Mouse (Mus musculus): Measurements from ENCODE around the gene Mapk6. TPM values are rescaled to one million over a fixed set of nuclear protein-coding genes. Genes with fewer than 3 reads are reported as not detected.
"Not testable (repeated sequence)": the region's sequence is repeated elsewhere in the genome, so short reads cannot be mapped to it uniquely, and the experiment has no call there.

The Mapk6 gene
- polyA plus RNA-seq, 1 experiment from 2014 or later = 114 TPM

- H3K9me3 ChIP-seq = peaks cover 10% of the 10 kb centered on the region; the same call in 1 of the 2 replicates
- H3K4me1 ChIP-seq (replicated peaks) = no peaks in the 10 kb centered on the region
- no peaks in the 10 kb centered on the region for H3K27me3 ChIP-seq
- H3K36me3 ChIP-seq = no peaks in the 10 kb centered on the region
- WGBS = 95% methylated on average over 9 of the region's 9 CpGs
- no peak for ATAC-seq (ENCODE audit: insufficient number of reproducible peaks, insufficient read depth, low FRiP score, low TSS enrichment, low read depth)
- no peak overlapping the region for H3K4me3 ChIP-seq (replicated peaks)
- H3K9ac ChIP-seq (replicated peaks) = no peak overlapping the region
- H3K27ac ChIP-seq = no peak overlapping the region
- no peak overlapping the region for H3K4me2 ChIP-seq
Measured at GRCm38 (mm10) chr9:75375606-75376005, 34.2 kb downstream of the Mapk6 start.

- Histone ChIP-seq H3K36me3 (no peaks in the 10 kb centered on the region), H3K27ac (no peak overlapping the region), H3K9me3 (0 out of 2 replicates have a peak, but pooled peaks cover 6% of the 10 kb centered on the region), H3K27me3 (no peaks in the 10 kb centered on the region), H3K9ac (replicated peaks) (no peak overlapping the region), H3K4me3 (replicated peaks) (no peak overlapping the region), H3K4me1 (replicated peaks) (no peaks in the 10 kb centered on the region), H3K4me2 (no peak overlapping the region)
- ATAC-seq (ENCODE audit: insufficient number of reproducible peaks, insufficient read depth, low FRiP score, low TSS enrichment, low read depth) = no peak
- 75% methylated on average over 3 of the region's 3 CpGs for WGBS
Measured at GRCm38 (mm10) chr9:75368779-75369178, 41.0 kb downstream of the Mapk6 start.

DNA sequence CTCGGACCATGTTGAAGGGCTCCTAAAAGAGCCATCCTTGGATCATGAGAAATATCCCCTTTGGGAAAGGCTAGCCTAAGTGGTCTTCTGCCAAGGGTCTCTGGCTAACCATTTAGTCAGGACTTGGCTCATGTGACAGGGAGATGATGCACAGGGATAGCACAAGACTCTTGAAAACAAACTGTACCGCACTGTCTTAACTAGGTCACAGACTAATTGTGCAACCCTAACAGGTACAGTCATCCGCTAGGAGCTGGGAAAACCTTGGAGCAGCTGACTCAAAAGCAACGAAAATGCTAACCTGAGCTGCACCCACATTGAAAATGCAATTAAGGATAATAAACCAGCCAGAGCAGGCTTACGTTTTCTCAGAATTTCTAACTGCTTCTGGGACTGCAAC is 43.6 kb downstream of the Mapk6 start:
- 68% methylated on average over 5 of the region's 5 CpGs for WGBS
- H3K4me2 ChIP-seq = no peak overlapping the region
- no peaks in the 10 kb centered on the region for H3K4me1 ChIP-seq (replicated peaks)
- H3K36me3 ChIP-seq = no peaks in the 10 kb centered on the region
- H3K4me3 ChIP-seq (replicated peaks) = no peak overlapping the region
- H3K9ac ChIP-seq (replicated peaks) = no peak overlapping the region
- no peak overlapping the region for H3K27ac ChIP-seq
- no peaks in the 10 kb centered on the region for H3K27me3 ChIP-seq
- ATAC-seq (ENCODE audit: insufficient number of reproducible peaks, insufficient read depth, low FRiP score, low TSS enrichment, low read depth) = no peak
- 0 out of 2 replicates have a peak, but pooled peaks cover 6% of the 10 kb centered on the region for H3K9me3 ChIP-seq

DNA sequence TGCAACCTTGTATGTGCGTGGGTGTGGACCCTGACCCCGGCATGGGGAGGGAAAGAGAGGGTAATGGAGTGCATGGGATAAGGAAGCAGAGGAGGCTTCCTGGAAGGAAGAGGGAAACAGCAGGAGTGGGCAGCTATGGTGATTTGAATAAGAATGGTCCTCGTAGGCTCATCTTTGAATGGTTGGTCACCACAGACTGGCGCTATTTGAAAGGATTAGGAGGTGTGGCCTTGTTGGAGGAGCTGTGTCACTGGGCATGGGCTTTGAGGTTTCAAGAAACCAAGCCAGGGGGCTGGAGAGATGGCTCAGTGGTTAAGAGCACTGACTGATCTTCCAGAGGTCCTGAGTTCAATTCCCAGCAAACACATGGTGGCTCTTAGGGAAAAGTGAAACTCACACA is 44.6 kb downstream of the Mapk6 start:
- no peak overlapping the region for H3K9ac ChIP-seq (replicated peaks)
- H3K27ac ChIP-seq = no peak overlapping the region
- 85% methylated on average over 4 of the region's 4 CpGs for WGBS
- H3K4me3 ChIP-seq (replicated peaks) = no peak overlapping the region
- H3K4me1 ChIP-seq (replicated peaks) = no peaks in the 10 kb centered on the region
- H3K27me3 ChIP-seq = no peaks in the 10 kb centered on the region
- H3K36me3 ChIP-seq = no peaks in the 10 kb centered on the region
- ATAC-seq (ENCODE audit: insufficient number of reproducible peaks, insufficient read depth, low FRiP score, low TSS enrichment, low read depth) = no peak
- H3K4me2 ChIP-seq = no peak overlapping the region
- 0 out of 2 replicates have a peak, but pooled peaks cover 2% of the 10 kb centered on the region for H3K9me3 ChIP-seq

DNA sequence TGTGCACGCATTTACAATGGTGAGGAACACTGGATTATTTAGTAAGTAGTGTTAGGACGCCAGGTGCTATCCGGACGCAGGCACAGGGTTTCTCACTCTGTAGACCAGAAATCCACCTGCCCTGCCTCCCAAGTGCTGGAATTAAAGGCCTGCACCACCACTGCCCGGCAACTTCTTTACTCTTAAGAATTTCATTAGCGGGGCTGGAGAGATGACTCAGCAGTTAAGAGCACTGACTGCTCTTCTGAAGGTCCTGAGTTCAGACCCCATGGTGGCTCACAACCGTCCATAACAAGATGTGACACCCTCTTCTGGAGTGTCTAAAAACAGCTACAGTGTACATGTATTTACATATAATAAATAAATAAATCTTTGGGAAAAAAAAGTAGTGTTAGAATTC is 46.1 kb downstream of the Mapk6 start:
- not testable (repeated sequence) for H3K4me3 ChIP-seq (replicated peaks); H3K27ac ChIP-seq; H3K27me3 ChIP-seq; H3K4me1 ChIP-seq (replicated peaks); H3K9ac ChIP-seq (replicated peaks); ATAC-seq (ENCODE audit: insufficient number of reproducible peaks, insufficient read depth, low FRiP score, low TSS enrichment, low read depth); H3K36me3 ChIP-seq; H3K9me3 ChIP-seq; H3K4me2 ChIP-seq
- 68% methylated on average over 7 of the region's 7 CpGs for WGBS

DNA sequence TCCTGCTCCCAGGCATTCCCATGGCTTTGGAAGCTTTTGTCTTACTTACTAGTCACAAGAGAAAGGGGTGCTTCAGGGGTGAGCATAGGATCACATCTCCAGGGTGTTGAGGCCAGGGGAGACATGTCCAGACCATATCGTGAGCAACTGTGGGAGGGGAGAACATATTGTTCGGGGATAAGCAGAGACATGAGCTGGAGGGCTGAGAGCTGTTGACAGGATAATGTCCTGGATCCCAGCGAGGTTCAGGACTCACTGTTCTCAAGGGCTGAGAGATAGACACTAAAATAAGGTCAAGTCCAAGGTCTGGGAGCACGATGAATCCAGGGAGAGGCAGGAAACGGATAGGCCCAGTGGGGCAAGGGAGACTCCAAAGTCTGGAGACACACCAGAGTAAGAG is 46.8 kb downstream of the Mapk6 start:
- 81% methylated on average over 5 of the region's 5 CpGs for WGBS
- Histone ChIP-seq H3K4me1 (replicated peaks) (no peaks in the 10 kb centered on the region), H3K4me3 (replicated peaks) (no peak overlapping the region), H3K4me2 (no peak overlapping the region), H3K9me3 (no peaks in the 10 kb centered on the region), H3K9ac (replicated peaks) (no peak overlapping the region), H3K27me3 (no peaks in the 10 kb centered on the region), H3K27ac (no peak overlapping the region), H3K36me3 (no peaks in the 10 kb centered on the region)
- ATAC-seq (ENCODE audit: insufficient number of reproducible peaks, insufficient read depth, low FRiP score, low TSS enrichment, low read depth) = no peak

DNA sequence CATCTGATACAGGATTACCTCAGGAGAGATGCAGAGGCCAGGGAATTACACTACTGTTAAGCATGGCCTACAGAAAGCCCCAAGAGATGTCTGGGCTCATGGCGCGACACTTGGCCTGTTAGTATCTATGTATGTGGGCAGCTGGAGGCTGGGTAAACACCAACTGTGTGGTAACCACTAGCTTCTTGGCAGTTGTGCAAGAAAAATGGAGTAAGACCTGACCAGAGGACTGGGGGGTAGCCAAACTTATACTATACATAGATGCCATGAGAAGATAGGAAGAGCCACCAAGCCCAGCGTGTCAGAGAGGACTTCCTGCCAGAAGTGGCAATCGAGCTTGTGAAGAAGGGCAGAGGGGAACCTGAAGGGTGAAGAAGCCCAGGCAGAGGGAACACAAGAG is 47.6 kb downstream of the Mapk6 start:
- 89% methylated on average over 4 of the region's 4 CpGs for WGBS
- H3K9me3 ChIP-seq = no peaks in the 10 kb centered on the region
- H3K4me2 ChIP-seq = no peak overlapping the region
- H3K4me1 ChIP-seq (replicated peaks) = no peaks in the 10 kb centered on the region
- H3K27me3 ChIP-seq = no peaks in the 10 kb centered on the region
- H3K4me3 ChIP-seq (replicated peaks) = no peak overlapping the region
- H3K9ac ChIP-seq (replicated peaks) = no peak overlapping the region
- H3K36me3 ChIP-seq = no peaks in the 10 kb centered on the region
- H3K27ac ChIP-seq = no peak overlapping the region
- no peak for ATAC-seq (ENCODE audit: insufficient number of reproducible peaks, insufficient read depth, low FRiP score, low TSS enrichment, low read depth)

DNA sequence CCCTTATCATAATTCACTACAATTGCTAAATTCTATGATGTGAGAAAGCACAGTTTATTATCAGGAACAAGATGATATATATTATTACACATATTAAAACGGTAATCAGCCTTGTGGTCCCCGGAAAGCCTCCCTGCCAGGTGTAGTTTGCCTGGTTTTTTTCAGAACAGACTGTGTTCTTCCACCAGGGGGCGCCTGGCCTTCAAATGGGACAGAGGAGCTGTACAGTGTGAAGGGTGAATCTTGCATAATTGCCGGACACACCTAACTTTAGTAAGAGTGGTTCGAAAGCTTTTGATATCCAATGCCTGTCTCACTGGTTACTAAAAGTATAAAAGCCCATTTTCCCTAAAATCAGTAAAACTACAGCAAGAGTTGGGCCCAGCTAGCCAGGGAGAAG is 48.1 kb downstream of the Mapk6 start:
- Histone ChIP-seq H3K4me3 (replicated peaks) (no peak overlapping the region), H3K9ac (replicated peaks) (no peak overlapping the region), H3K4me2 (no peak overlapping the region), H3K36me3 (no peaks in the 10 kb centered on the region), H3K27ac (no peak overlapping the region), H3K4me1 (replicated peaks) (no peaks in the 10 kb centered on the region), H3K27me3 (no peaks in the 10 kb centered on the region), H3K9me3 (no peaks in the 10 kb centered on the region)
- 43% methylated on average over 5 of the region's 5 CpGs for WGBS
- ATAC-seq (ENCODE audit: insufficient number of reproducible peaks, insufficient read depth, low FRiP score, low TSS enrichment, low read depth) = peak; percentile 57; the same call in 1 of the 2 replicates

GRCm38 (mm10) chr9:75357087-75357654 is 52.6 kb downstream of the Mapk6 start:
- H3K4me1 ChIP-seq (replicated peaks) = no peaks in the 10 kb centered on the region
- no peak for ATAC-seq (ENCODE audit: insufficient number of reproducible peaks, insufficient read depth, low FRiP score, low TSS enrichment, low read depth)
- no peaks in the 10 kb centered on the region for H3K36me3 ChIP-seq
- H3K27ac ChIP-seq = no peak overlapping the region
- 82% methylated on average over 9 of the region's 9 CpGs for whole genome bisulfite sequencing
- no peaks in the 10 kb centered on the region for H3K9me3 ChIP-seq
- no peak overlapping the region for H3K4me2 ChIP-seq
- H3K4me3 ChIP-seq (replicated peaks) = no peak overlapping the region
- H3K9ac ChIP-seq (replicated peaks) = no peak overlapping the region
- no peaks in the 10 kb centered on the region for H3K27me3 ChIP-seq

DNA sequence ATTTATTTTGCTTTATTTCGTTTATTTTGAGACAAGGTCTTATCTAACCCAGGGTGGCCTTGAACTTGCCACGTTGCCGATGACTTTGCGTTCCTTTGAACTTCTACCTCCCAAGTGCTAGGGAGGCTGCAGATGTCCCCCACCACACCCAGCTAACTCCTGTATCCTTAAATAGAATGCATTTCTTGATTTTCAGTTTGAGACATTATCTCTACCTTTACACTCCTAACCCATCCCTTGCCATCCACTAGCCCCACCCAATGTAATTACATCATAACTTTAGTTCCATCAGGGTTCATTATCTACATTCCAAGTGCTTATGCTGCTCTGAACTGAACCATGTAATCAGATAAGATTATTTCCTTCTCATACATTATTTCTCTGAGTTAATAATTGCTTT is 54.0 kb downstream of the Mapk6 start:
- Histone ChIP-seq H3K27me3 (no peaks in the 10 kb centered on the region), H3K9ac (replicated peaks) (no peak overlapping the region), H3K4me3 (replicated peaks) (no peak overlapping the region), H3K9me3 (no peaks in the 10 kb centered on the region), H3K4me1 (replicated peaks) (no peaks in the 10 kb centered on the region), H3K27ac (no peak overlapping the region), H3K4me2 (no peak overlapping the region), H3K36me3 (no peaks in the 10 kb centered on the region)
- ATAC-seq (ENCODE audit: insufficient number of reproducible peaks, insufficient read depth, low FRiP score, low TSS enrichment, low read depth) = no peak
- 91% methylated on average over 4 of the region's 4 CpGs for WGBS

DNA sequence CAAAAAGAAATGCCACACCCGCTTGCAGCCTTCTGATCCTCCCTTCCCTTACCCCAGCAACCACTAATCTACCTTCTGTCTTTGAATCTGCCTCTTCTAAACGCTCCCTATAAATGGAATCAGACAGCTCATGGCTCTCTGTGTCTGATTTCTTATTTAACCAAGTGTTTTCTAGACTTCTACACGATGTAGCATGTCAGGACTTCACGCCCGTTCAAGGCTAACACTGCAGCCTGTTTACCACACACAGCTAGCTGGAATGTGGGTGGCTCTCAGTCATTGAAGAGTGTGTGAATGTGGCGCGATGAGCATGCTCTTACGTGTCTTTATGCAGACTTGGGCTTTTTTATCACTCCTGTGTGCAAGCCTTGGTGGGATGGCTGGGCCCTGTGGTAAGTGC is 56.7 kb downstream of the Mapk6 start:
- Histone ChIP-seq H3K27me3 (no peaks in the 10 kb centered on the region), H3K4me3 (replicated peaks) (no peak overlapping the region), H3K9me3 (no peaks in the 10 kb centered on the region), H3K36me3 (no peaks in the 10 kb centered on the region), H3K4me1 (replicated peaks) (no peaks in the 10 kb centered on the region), H3K27ac (0 out of 2 replicates have a peak overlapping the region, but pooled peaks have one; percentile 7), H3K4me2 (no peak overlapping the region), H3K9ac (replicated peaks) (no peak overlapping the region)
- ATAC-seq (ENCODE audit: insufficient number of reproducible peaks, insufficient read depth, low FRiP score, low TSS enrichment, low read depth) = no peak
- WGBS = 68% methylated on average over 8 of the region's 8 CpGs

GRCm38 (mm10) chr9:75348641-75349040 is 61.2 kb downstream of the Mapk6 start:
- no peak overlapping the region for H3K27ac ChIP-seq
- H3K27me3 ChIP-seq = no peaks in the 10 kb centered on the region
- H3K4me2 ChIP-seq = no peak overlapping the region
- H3K4me3 ChIP-seq (replicated peaks) = no peak overlapping the region
- H3K9ac ChIP-seq (replicated peaks) = no peak overlapping the region
- ATAC-seq (ENCODE audit: insufficient number of reproducible peaks, insufficient read depth, low FRiP score, low TSS enrichment, low read depth) = no peak
- no peaks in the 10 kb centered on the region for H3K4me1 ChIP-seq (replicated peaks)
- WGBS = 50% methylated on average over 3 of the region's 3 CpGs
- H3K9me3 ChIP-seq = no peaks in the 10 kb centered on the region
- H3K36me3 ChIP-seq = peaks cover 23% of the 10 kb centered on the region
